Mouse (Mus musculus) frontal cortex, postnatal 25 days (tissue): ENCODE results near the gene Slc35f5.
A peak's percentile ranks its signal among the peaks of the same experiment; 100 is the strongest.
"Not testable (repeated sequence)": the region's sequence is repeated elsewhere in the genome, so short reads cannot be mapped to it uniquely, and the experiment has no call there.

ENCODE experiments used
- DNase-seq, 2 experiments: peaks; one replicate each; pipeline ENCODE4 v3.0.0; 2022; ENCODE audit warnings: low spot score in 2 of 2

The Slc35f5 gene

GRCm38 (mm10) chr1:125560259-125561192, at the start of gene Slc35f5:
Gene Slc35f5 (plus strand): TSS chr1:125560595.
- DNase-seq, result peak; percentile 87 to 90

- no peak for DNase-seq
Observed at GRCm38 (mm10) chr1:125514706-125515105, 45.7 kb upstream of the Slc35f5 start.

- DNase-seq, result no peak
Observed at GRCm38 (mm10) chr1:125516910-125517659, 43.3 kb upstream of the Slc35f5 start.

GRCm38 (mm10) chr1:125519107-125519611, 41.2 kb upstream of the Slc35f5 start:
- no peak for DNase-seq

GRCm38 (mm10) chr1:125525965-125526665, 34.3 kb upstream of the Slc35f5 start:
- DNase-seq, result no peak

- no peak for DNase-seq
Observed at GRCm38 (mm10) chr1:125526666-125527004, 33.8 kb upstream of the Slc35f5 start.

GRCm38 (mm10) chr1:125527364-125527763, 33.0 kb upstream of the Slc35f5 start:
- no peak for DNase-seq

GRCm38 (mm10) chr1:125533180-125533912, 27.0 kb upstream of the Slc35f5 start:
- DNase-seq, result not testable (repeated sequence)

- no peak for DNase-seq
Observed at GRCm38 (mm10) chr1:125537131-125537530, 23.3 kb upstream of the Slc35f5 start.

- no peak for DNase-seq
Observed at GRCm38 (mm10) chr1:125537776-125538175, 22.6 kb upstream of the Slc35f5 start.

- DNase-seq, result no peak
Observed at GRCm38 (mm10) chr1:125539312-125539711, 21.1 kb upstream of the Slc35f5 start.

GRCm38 (mm10) chr1:125542008-125542999, 18.1 kb upstream of the Slc35f5 start:
- no peak for DNase-seq

- DNase-seq, result no peak
Observed at GRCm38 (mm10) chr1:125549872-125550271, 10.5 kb upstream of the Slc35f5 start.

GRCm38 (mm10) chr1:125550359-125550758, 10.0 kb upstream of the Slc35f5 start:
- no peak for DNase-seq

- DNase-seq, result no peak
Observed at GRCm38 (mm10) chr1:125551564-125551963, 8.8 kb upstream of the Slc35f5 start.

- no peak for DNase-seq
Observed at GRCm38 (mm10) chr1:125559261-125559660, 1.1 kb upstream of the Slc35f5 start.

GRCm38 (mm10) chr1:125559721-125560120, 674 bp upstream of the Slc35f5 start:
- no peak for DNase-seq

GRCm38 (mm10) chr1:125561206-125561605, 811 bp downstream of the Slc35f5 start:
- DNase-seq, result peak; percentile 25 to 38

GRCm38 (mm10) chr1:125561841-125562240, 1.4 kb downstream of the Slc35f5 start:
- no peak for DNase-seq

GRCm38 (mm10) chr1:125568126-125568525, 7.7 kb downstream of the Slc35f5 start:
- no peak for DNase-seq
